Mouse (Mus musculus) lung, postnatal 0 days (tissue): ENCODE measurements around the gene Fam117a.

Experiments
- CTCF ChIP-seq: IDR thresholded peaks from 2 replicates; pipeline ENCODE4 v1.5.1; 2016; ENCODE audit warnings: antibody characterized with exemption, mild to moderate bottlenecking
- EP300 ChIP-seq: IDR thresholded peaks from 2 replicates; pipeline ENCODE4 v1.6.1; 2016; ENCODE audit warnings: antibody characterized with exemption, mild to moderate bottlenecking, control low read depth

GRCm38 (mm10) chr11:95291998-95292397, 44.8 kb upstream of the Fam117a start:
- no peak for TF ChIP-seq CTCF
- TF ChIP-seq EP300, result no peak
